Mouse (Mus musculus): Measurements from ENCODE around the gene Pef1. TPM values are rescaled to one million over a fixed set of nuclear protein-coding genes. Genes with fewer than 3 reads are reported as not detected.

Gene Pef1
- polyA plus RNA-seq, 1 experiment from 2014 or later, result 71.0 TPM

- Histone ChIP-seq H3K36me3 (no peaks in the 10 kb centered on the region), H3K9ac (no peak overlapping the region), H3K4me2 (replicated peaks) (no peak overlapping the region), H3K27me3 (peaks cover 25% of the 10 kb centered on the region), H3K4me1 (peaks cover 54% of the 10 kb centered on the region), H3K9me3 (replicated peaks) (no peaks in the 10 kb centered on the region), H3K4me3 (replicated peaks) (no peak overlapping the region), H3K27ac (replicated peaks) (no peak overlapping the region)
- WGBS, result 59% methylated on average over 5 of the region's 5 CpGs
- ATAC-seq (ENCODE audit: insufficient number of reproducible peaks, low FRiP score, low TSS enrichment, low read depth), result no peak
Measured at GRCm38 (mm10) chr4:130176156-130176720, 73.9 kb downstream of the Pef1 start.

- WGBS, result 48% methylated on average over 4 of the region's 4 CpGs
- Histone ChIP-seq H3K9me3 (replicated peaks) (no peaks in the 10 kb centered on the region), H3K4me3 (replicated peaks) (no peak overlapping the region), H3K36me3 (no peaks in the 10 kb centered on the region), H3K4me1 (peaks cover 47% of the 10 kb centered on the region), H3K27me3 (peaks cover 25% of the 10 kb centered on the region), H3K9ac (no peak overlapping the region), H3K27ac (replicated peaks) (peak overlapping the region; percentile 58; the same call in 1 of the 2 replicates), H3K4me2 (replicated peaks) (no peak overlapping the region)
- ATAC-seq (ENCODE audit: insufficient number of reproducible peaks, low FRiP score, low TSS enrichment, low read depth), result no peak
Measured at GRCm38 (mm10) chr4:130177087-130177486, 74.7 kb downstream of the Pef1 start.

- 50% methylated on average over 7 of the region's 7 CpGs for WGBS
- Histone ChIP-seq H3K27me3 (peaks cover 25% of the 10 kb centered on the region), H3K36me3 (no peaks in the 10 kb centered on the region), H3K4me2 (replicated peaks) (no peak overlapping the region), H3K9me3 (replicated peaks) (no peaks in the 10 kb centered on the region), H3K27ac (replicated peaks) (peak overlapping the region; percentile 58; the same call in 1 of the 2 replicates), H3K4me1 (peaks cover 43% of the 10 kb centered on the region), H3K9ac (no peak overlapping the region), H3K4me3 (replicated peaks) (no peak overlapping the region)
- no peak for ATAC-seq (ENCODE audit: insufficient number of reproducible peaks, low FRiP score, low TSS enrichment, low read depth)
Measured at GRCm38 (mm10) chr4:130177536-130177935, 75.2 kb downstream of the Pef1 start.

Other genes starting within 250 kb of the Pef1 start
- gene Spocd1, start 173.3 kb upstream of the Pef1 start, polyA plus RNA-seq (2015; fragmentation: Nextera tagmentation; extraction: Ambion mirVana), result 0.23 and 0.28 TPM in 2 replicates
- gene Adgrb2, start 117.7 kb upstream of the Pef1 start, polyA plus RNA-seq (2015; fragmentation: Nextera tagmentation; extraction: Ambion mirVana), result 7.0 and 7.1 TPM in 2 replicates
- 183 and 190 TPM in 2 replicates for gene Col16a1, start 54.7 kb upstream of the Pef1 start, polyA plus RNA-seq (2015; fragmentation: Nextera tagmentation; extraction: Ambion mirVana)
- 0.16 TPM in 1 of 2 replicates, not detected in the other for gene Hcrtr1, start 36.8 kb downstream of the Pef1 start, polyA plus RNA-seq (2015; fragmentation: Nextera tagmentation; extraction: Ambion mirVana)
- gene Tinagl1, start 72.6 kb downstream of the Pef1 start, polyA plus RNA-seq (2015; fragmentation: Nextera tagmentation; extraction: Ambion mirVana), result 26.5 and 27.4 TPM in 2 replicates
- not detected in 2 replicates for gene Gm853, start 119.8 kb downstream of the Pef1 start, polyA plus RNA-seq (2015; fragmentation: Nextera tagmentation; extraction: Ambion mirVana)
- gene Serinc2, start 176.6 kb downstream of the Pef1 start, polyA plus RNA-seq (2015; fragmentation: Nextera tagmentation; extraction: Ambion mirVana), result 108 and 110 TPM in 2 replicates
- gene Fabp3, start 206.0 kb downstream of the Pef1 start, polyA plus RNA-seq (2015; fragmentation: Nextera tagmentation; extraction: Ambion mirVana), result 40.7 and 46.9 TPM in 2 replicates
- 0.36 TPM in 1 of 2 replicates, not detected in the other for gene Gm10570, start 206.1 kb downstream of the Pef1 start, polyA plus RNA-seq (2015; fragmentation: Nextera tagmentation; extraction: Ambion mirVana)